Mouse (Mus musculus): ENCODE measurements around the gene Lamtor3. TPM values are rescaled to one million over a fixed set of nuclear protein-coding genes. Genes with fewer than 3 reads are reported as not detected.

Lamtor3 gene
- total RNA-seq (2023), result 10 to 100 TPM; 68.4 to 75.6 TPM

GRCm38 (mm10) chr3:137918172-137918931, at the start of gene Lamtor3:
Gene Lamtor3 (plus strand): TSS chr3:137918506.

Other genes with a start within 250 kb of the Lamtor3 start
- not detected for gene Gm21962, start 247.0 kb upstream of the Lamtor3 start, total RNA-seq (2023)
- gene H2afz, start 54.0 kb upstream of the Lamtor3 start, total RNA-seq (2023), result 100 to 1,000 TPM; 351 to 420 TPM
- 10 to 100 TPM; 34.4 to 36.4 TPM for gene Dnajb14, start 50.8 kb upstream of the Lamtor3 start, total RNA-seq (2023)
- 10 to 100 TPM; 73.9 to 82.8 TPM for gene Dapp1, start 63.0 kb downstream of the Lamtor3 start, total RNA-seq (2023)
- gene 1110002E22Rik, start 146.5 kb downstream of the Lamtor3 start, total RNA-seq (2023), result not detected
- gene Gm5105, start 148.9 kb downstream of the Lamtor3 start, total RNA-seq (2023), result not detected
- 1 to 10 TPM; 2.5 to 4.3 TPM for gene Trmt10a, start 224.9 kb downstream of the Lamtor3 start, total RNA-seq (2023)
- 1 to 10 TPM in 1 of 2 experiments, under 1 TPM in 1; 0.85 to 1.1 TPM for gene Mttp, start 226.5 kb downstream of the Lamtor3 start, total RNA-seq (2023)